Mouse (Mus musculus) heart, embryonic 12.5 days (tissue): Measurements from ENCODE around the gene Eif5a. TPM values are rescaled to one million over a fixed set of nuclear protein-coding genes. Genes with fewer than 3 reads are reported as not detected.

Source experiments
- ATAC-seq: fragments of 200-750 bp; cut with Nextera tagmentation; 2 replicates; pipeline ENCODE4 v1.8.0; 2017; ENCODE audit warnings: moderate TSS enrichment, moderate library complexity; ENCODE audit not compliant: insufficient number of reproducible peaks, low FRiP score
- H3K27ac ChIP-seq: fragments of 300-500 bp; sonication (generic); 2 replicates; pipeline ENCODE4 v1.5.1; 2016; ENCODE audit warnings: mild to moderate bottlenecking, moderate library complexity; ENCODE audit not compliant: poor library complexity, severe bottlenecking
- H3K27me3 ChIP-seq: fragments of 300-500 bp; sonication (generic); replicated peaks from 2 replicates; pipeline ENCODE4 v1.6.1; 2016; ENCODE audit warnings: mild to moderate bottlenecking, moderate library complexity
- H3K36me3 ChIP-seq: fragments of 300-500 bp; sonication (generic); 2 replicates; pipeline ENCODE4 v1.6.1; 2016; ENCODE audit warnings: mild to moderate bottlenecking, moderate library complexity
- H3K4me1 ChIP-seq: fragments of 300-500 bp; sonication (generic); replicated peaks from 2 replicates; pipeline ENCODE4 v1.6.1; 2016; ENCODE audit warnings: mild to moderate bottlenecking
- H3K4me2 ChIP-seq: fragments of 300-500 bp; sonication (generic); 2 replicates; pipeline ENCODE4 v1.6.1; 2016; ENCODE audit warnings: mild to moderate bottlenecking, moderate library complexity
- H3K4me3 ChIP-seq: fragments of 300-500 bp; sonication (generic); 2 replicates; pipeline ENCODE4 v1.5.1; 2016; ENCODE audit warnings: mild to moderate bottlenecking
- H3K9ac ChIP-seq: fragments of 300-500 bp; sonication (generic); 2 replicates; pipeline ENCODE4 v1.6.1; 2016; ENCODE audit warnings: mild to moderate bottlenecking, moderate library complexity
- H3K9me3 ChIP-seq: fragments of 300-500 bp; sonication (generic); replicated peaks from 2 replicates; pipeline ENCODE4 v1.6.1; 2016; ENCODE audit warnings: mild to moderate bottlenecking, moderate library complexity
- WGBS: fragments of 180-500 bp; shearing (Covaris S2); methylation state at CpG from one replicate; pipeline ENCODE4 v1.1.7; 2016; 5-methylcytosine and 5-hydroxymethylcytosine counted together
- polyA plus RNA-seq: library from polyadenylated mRNA; unstranded; fragments of >200 nt; fragmentation: Nextera tagmentation; extraction: Ambion mirVana; gene quantifications from 2 replicates; pipeline ENCODE4 v1.2.1, GENCODE M21; 2016

The Eif5a gene
- polyA plus RNA-seq, 1 experiment from 2014 or later = 1,286 TPM

DNA sequence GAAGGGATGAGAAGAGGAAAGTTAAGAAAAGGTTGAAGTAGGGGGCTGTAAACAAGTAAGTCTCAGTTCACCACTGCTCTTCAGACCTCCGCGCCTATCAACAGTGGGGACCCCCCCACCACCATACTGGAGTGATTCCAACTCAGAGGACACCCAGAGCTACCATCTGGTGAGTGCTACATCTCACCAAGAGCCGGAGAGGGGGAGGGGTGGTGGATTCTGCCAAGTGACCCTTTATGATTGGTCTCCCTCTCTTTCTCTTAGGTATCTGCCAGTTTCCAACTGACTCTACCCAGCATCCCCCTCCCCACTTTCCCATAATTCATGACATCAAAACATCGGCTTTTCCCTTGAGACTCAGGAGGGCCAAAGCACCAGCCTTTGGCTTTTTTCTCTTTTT is 19.2 kb upstream of the Eif5a start:
- Histone ChIP-seq H3K9me3 (no peaks in the 10 kb centered on the region), H3K4me2 (no peak overlapping the region), H3K9ac (no peak overlapping the region), H3K4me1 (peaks cover 23% of the 10 kb centered on the region), H3K27me3 (peaks cover 59% of the 10 kb centered on the region), H3K36me3 (peaks cover 38% of the 10 kb centered on the region), H3K27ac (no peak overlapping the region), H3K4me3 (no peak overlapping the region)
- WGBS = 75% methylated on average over 4 of the region's 4 CpGs
- ATAC-seq = no peak

DNA sequence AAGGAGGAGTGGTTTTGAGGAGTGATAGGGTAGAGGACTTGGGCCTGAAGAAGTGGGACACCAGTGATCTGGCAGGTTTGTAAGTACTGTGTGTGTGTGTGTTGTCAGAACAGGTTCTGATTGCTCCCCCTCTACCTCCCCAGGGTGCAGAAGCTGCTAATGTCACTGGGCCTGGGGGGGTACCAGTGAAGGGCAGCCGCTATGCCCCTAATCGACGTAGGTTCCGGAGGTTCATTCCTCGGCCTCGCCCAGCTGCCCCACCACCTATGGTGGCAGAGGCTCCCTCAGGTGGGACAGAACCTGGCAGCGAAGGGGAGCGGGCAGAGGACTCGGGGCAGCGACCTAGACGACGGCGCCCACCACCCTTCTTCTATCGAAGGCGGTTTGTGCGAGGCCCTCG is 18.0 kb upstream of the Eif5a start:
- Histone ChIP-seq H3K4me1 (peaks cover 22% of the 10 kb centered on the region), H3K4me3 (no peak overlapping the region), H3K36me3 (peaks cover 26% of the 10 kb centered on the region), H3K27ac (no peak overlapping the region), H3K9me3 (no peaks in the 10 kb centered on the region), H3K9ac (no peak overlapping the region), H3K4me2 (no peak overlapping the region), H3K27me3 (peaks cover 60% of the 10 kb centered on the region)
- 88% methylated on average over 17 of the region's 17 CpGs for WGBS
- no peak for ATAC-seq

DNA sequence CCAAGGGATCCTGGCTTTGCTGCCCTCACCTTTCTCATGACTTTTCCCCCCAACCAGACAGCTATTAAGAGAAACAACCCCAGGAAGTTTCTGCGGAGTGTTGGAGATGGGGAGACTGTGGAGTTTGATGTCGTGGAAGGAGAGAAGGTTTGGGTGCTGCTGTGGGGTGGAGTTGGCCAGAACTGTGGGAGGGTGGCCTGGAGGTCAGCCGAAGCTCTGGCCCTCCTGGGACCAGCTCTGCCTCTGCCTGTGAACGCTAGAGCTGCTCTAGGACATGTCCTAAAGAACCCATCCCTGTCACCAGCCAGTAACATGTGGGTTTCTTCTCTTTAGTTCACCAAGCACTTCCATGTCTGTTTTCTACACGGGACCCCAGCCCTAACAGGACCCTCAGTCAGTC is 17.4 kb upstream of the Eif5a start:
- no peak for ATAC-seq
- H3K9ac ChIP-seq = no peak overlapping the region
- H3K4me3 ChIP-seq = no peak overlapping the region
- H3K27ac ChIP-seq = no peak overlapping the region
- H3K36me3 ChIP-seq = peaks cover 21% of the 10 kb centered on the region
- H3K9me3 ChIP-seq = no peaks in the 10 kb centered on the region
- H3K4me1 ChIP-seq = peaks cover 24% of the 10 kb centered on the region
- H3K4me2 ChIP-seq = no peak overlapping the region
- H3K27me3 ChIP-seq = peaks cover 55% of the 10 kb centered on the region
- WGBS = 69% methylated on average over 5 of the region's 5 CpGs

DNA sequence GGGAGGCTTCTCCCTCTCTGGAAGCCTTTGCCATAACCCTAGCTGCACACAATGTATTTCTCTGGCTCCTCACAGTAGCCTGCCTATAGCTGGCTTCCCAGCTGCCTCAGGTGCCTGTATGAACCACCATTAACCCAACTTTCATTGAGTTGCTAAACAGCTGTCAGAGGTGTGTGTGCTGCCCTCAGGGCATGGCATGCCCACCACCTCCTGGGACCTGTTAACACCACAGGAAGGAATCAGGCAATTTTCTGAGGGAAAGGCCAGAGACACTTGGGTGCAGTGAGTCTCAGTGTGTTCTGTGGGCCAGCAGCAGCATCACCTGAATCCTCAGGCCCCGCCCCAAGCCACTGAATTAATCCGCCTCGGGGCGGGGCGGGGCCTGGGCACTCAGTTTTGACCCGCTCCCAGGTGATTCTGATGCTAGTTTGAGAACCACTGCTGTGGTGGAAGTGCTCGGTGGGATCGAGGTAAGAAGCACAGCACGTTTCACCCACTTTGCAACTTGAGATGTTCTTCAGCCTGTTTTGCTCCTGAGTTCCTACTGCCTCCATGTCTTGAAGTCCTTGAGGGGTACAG is 16.7 kb upstream of the Eif5a start:
- WGBS = 26% methylated on average over 9 of the region's 9 CpGs
- no peaks in the 10 kb centered on the region for H3K9me3 ChIP-seq
- H3K4me1 ChIP-seq = peaks cover 28% of the 10 kb centered on the region
- no peak overlapping the region for H3K4me3 ChIP-seq
- peaks cover 53% of the 10 kb centered on the region for H3K27me3 ChIP-seq
- no peak overlapping the region for H3K9ac ChIP-seq
- H3K27ac ChIP-seq = no peak overlapping the region
- no peak for ATAC-seq
- no peak overlapping the region for H3K4me2 ChIP-seq
- H3K36me3 ChIP-seq = peaks cover 15% of the 10 kb centered on the region

DNA sequence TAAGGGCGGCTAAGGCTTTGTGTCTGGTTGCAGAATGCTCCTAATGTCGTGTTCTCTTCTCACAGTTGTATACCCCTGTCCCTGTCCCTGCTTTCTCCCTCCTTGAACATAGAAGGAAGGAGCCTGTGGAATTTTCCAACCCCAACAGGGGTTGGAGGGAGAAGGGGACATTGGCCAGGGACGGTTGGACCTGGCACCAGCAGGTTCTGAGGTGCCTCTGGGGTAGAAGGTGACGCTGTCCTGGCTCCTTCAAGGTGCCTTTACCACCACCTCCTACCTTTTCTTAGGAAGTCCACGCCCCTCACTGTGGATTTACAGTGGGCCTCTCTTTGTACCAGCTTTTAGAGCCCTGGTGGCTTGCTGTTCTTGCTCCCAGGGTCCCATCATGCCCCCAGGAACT is 16.1 kb upstream of the Eif5a start:
- H3K9me3 ChIP-seq = no peaks in the 10 kb centered on the region
- H3K4me3 ChIP-seq = no peak overlapping the region
- H3K36me3 ChIP-seq = peaks cover 9% of the 10 kb centered on the region
- no peak overlapping the region for H3K27ac ChIP-seq
- 68% methylated on average over 5 of the region's 5 CpGs for WGBS
- H3K4me1 ChIP-seq = peaks cover 28% of the 10 kb centered on the region
- no peak for ATAC-seq
- H3K4me2 ChIP-seq = no peak overlapping the region
- H3K27me3 ChIP-seq = peaks cover 50% of the 10 kb centered on the region
- H3K9ac ChIP-seq = 0 out of 2 replicates have a peak overlapping the region, but pooled peaks have one; percentile 4

DNA sequence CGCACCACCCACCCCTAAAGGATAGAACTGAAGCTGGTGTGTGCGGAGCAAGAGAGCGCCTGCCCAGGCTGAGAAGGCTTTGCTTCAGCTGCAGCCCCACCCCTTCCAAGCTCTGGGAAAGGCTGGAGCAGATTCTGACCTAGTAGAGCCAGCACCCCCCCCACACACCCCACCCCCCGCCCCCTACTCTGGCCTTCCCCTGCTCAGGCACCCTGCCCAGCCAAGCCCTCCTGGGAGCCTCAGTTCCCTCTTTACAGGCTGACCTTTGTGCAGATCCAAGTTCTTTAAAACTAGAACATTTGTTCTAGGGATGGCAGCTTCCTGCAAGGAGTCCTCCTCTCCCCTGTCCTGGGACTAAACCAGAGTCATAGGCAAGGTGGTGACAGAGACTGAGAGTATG is 15.6 kb upstream of the Eif5a start:
- Histone ChIP-seq H3K9me3 (no peaks in the 10 kb centered on the region), H3K27ac (0 out of 2 replicates have a peak overlapping the region, but pooled peaks have one; percentile 0), H3K4me1 (peaks cover 28% of the 10 kb centered on the region), H3K36me3 (peaks cover 4% of the 10 kb centered on the region), H3K27me3 (peaks cover 48% of the 10 kb centered on the region), H3K9ac (0 out of 2 replicates have a peak overlapping the region, but pooled peaks have one; percentile 4), H3K4me3 (no peak overlapping the region), H3K4me2 (peak overlapping the region; percentile 98)
- no peak for ATAC-seq
- WGBS = 42% methylated on average over 3 of the region's 4 CpGs

DNA sequence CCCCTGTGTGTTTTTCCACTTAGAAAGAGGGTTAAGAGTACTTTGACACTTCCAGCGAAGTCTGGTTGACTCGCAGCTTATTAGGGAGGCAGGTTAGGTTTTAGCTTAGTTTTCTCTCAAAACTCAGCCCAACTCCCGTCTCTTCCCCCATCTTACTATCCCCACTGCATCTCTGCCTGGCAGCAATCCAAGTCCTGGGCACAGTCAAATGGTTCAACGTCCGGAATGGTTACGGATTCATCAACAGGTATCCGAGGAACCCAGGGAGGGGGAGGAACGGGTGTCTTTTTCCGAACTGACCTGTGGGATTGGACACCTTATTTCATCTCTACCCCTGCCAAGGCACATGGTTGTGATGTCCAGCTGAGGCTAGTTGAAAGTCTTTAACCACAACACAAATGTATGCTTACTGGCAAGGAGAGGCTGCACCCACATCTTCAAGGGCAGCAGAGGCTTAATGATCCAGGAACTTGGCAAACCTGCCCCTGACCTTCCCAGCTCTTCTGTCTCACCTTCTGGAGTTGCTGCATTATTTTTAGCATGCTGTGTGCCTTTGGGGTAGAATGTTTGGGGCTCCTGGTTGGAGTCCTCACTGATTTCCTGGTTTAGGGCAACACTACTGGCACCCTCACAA is 15.1 kb upstream of the Eif5a start:
- Histone ChIP-seq H3K4me3 (peak overlapping the region; percentile 59), H3K4me2 (peak overlapping the region; percentile 98), H3K36me3 (no peaks in the 10 kb centered on the region), H3K9me3 (no peaks in the 10 kb centered on the region), H3K9ac (0 out of 2 replicates have a peak overlapping the region, but pooled peaks have one; percentile 75), H3K4me1 (peaks cover 28% of the 10 kb centered on the region), H3K27me3 (peaks cover 48% of the 10 kb centered on the region), H3K27ac (0 out of 2 replicates have a peak overlapping the region, but pooled peaks have one; percentile 0)
- WGBS = 48% methylated on average over 9 of the region's 9 CpGs
- no peak for ATAC-seq

DNA sequence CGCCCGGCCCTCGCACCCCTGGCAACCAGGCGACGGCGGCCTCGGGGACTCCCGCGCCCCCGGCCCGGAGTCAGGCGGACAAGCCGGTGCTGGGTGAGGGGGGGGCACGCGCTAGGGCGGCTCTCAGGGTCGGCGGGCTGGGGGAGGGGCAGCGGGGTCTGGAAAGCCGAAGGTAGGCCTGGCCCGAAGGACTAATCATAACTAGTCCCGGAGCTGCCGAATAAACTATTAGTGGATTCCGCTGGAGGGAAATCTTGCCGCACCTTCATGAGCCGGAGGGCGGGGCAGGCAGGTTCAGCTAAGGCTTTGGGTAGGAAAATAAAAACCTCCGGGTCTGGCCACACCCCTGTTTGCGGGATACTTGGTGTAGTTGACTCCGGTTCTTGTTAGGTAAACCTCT is 14.4 kb upstream of the Eif5a start:
- Histone ChIP-seq H3K9ac (peak overlapping the region; percentile 75), H3K4me3 (peak overlapping the region; percentile 59), H3K4me1 (peaks cover 28% of the 10 kb centered on the region), H3K4me2 (peak overlapping the region; percentile 98), H3K27ac (no peak overlapping the region), H3K9me3 (no peaks in the 10 kb centered on the region), H3K36me3 (no peaks in the 10 kb centered on the region), H3K27me3 (peaks cover 48% of the 10 kb centered on the region)
- ATAC-seq = 0 out of 2 replicates have a peak, but pooled peaks have one; percentile 4
- WGBS = 2% methylated on average over 30 of the region's 30 CpGs

DNA sequence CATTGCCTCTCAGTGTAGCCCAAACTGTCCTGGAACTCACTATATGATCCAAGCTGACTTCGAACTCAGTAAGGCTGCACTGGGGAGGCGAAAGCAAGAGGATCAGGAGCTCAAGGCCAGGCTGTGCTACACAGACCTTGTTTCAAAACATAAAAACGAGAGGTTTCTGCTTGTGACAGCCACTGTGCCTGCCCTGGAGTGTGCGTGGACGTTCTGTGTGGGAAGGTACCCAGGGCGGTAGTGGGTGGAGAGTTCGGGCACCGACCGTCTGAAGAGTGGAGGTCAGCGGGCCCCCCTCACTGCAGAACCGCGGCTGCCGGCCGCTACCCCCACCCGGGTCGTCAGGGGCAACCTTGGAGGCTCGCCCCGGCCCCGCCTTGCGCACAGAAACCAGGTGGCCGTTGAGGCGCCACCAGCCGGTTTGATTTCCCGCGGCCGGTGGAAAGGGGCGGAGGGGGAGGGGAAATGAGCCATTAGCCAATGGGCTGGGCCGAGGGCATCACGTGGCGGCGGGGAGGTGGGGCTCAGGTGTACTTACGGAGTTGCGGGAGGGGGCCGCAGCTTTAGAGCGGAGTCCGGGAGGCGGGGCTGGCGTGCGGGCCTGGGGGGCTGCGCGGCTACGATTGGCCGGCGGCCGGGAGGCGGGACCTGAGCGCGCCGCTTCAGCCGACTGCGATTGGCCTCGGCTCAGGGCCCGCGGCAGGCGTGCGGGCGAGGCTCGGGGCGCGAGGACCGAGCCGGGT is 13.6 kb upstream of the Eif5a start, which contains the start of gene Ybx2:
Gene Ybx2, plus strand, starts transcription at position 660 of the 743 bp plus-strand sequence.
- H3K4me2 ChIP-seq = peak within 1 kb of the TSS; percentile 98
- peaks cover 44% of the 10 kb centered on the region for H3K27me3 ChIP-seq
- H3K9me3 ChIP-seq = no peaks in the 10 kb centered on the region
- peak; percentile 94 for ATAC-seq
- 2% methylated on average over 60 of the region's 62 CpGs for WGBS
- peak within 1 kb of the TSS; percentile 75 for H3K9ac ChIP-seq
- H3K4me3 ChIP-seq = peak within 1 kb of the TSS; percentile 59
- no peak within 1 kb of the TSS for H3K27ac ChIP-seq
- H3K4me1 ChIP-seq = peaks cover 28% of the 10 kb centered on the region
- H3K36me3 ChIP-seq = no peaks in the 10 kb centered on the region

DNA sequence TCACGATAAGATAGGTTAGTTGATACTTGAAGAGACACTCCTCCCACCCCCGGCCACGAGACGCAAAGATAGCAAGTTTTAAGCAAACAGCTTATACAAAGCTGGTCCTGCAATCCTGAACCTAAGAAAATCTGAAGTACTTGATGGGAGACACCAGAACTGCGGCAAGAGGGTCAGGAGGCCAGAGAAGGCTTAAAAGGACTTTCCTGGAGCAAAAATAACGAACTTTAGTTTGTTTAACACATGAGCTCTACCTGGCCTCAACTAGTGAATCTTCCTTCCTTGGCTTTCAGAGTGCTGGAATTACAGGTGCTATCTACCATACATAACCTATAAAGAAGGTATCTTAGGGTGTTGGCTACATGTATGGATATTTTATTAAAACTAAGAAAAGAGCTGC is 12.9 kb upstream of the Eif5a start:
- peaks cover 37% of the 10 kb centered on the region for H3K27me3 ChIP-seq
- no peak overlapping the region for H3K27ac ChIP-seq
- peaks cover 28% of the 10 kb centered on the region for H3K4me1 ChIP-seq
- 14% methylated on average over 6 of the region's 6 CpGs for WGBS
- peak overlapping the region; percentile 59 for H3K4me2 ChIP-seq
- no peaks in the 10 kb centered on the region for H3K36me3 ChIP-seq
- no peaks in the 10 kb centered on the region for H3K9me3 ChIP-seq
- H3K9ac ChIP-seq = no peak overlapping the region
- ATAC-seq = no peak
- H3K4me3 ChIP-seq = no peak overlapping the region

DNA sequence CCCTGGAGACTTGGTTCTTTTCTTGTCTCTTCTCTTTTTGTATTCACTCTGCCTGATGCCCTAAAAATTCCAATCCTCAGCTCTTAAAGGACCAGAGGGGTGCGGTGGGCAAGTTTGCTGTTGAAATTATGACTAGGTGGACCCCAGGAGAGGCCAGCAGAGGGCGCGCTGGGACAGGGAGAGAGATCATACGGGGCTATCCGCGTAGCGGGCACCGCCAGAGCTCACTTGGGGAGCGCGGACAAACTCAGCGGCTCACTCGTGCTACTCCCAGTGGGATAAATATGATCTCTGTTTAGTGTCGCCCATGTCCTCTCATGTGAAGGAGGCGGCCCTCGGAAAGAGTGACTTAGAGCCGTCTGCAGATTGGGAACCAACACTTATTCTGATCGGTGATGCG is 12.4 kb upstream of the Eif5a start:
- peak; percentile 31; the same call in 1 of the 2 replicates for ATAC-seq
- Histone ChIP-seq H3K4me2 (peak overlapping the region; percentile 59), H3K9me3 (no peaks in the 10 kb centered on the region), H3K36me3 (no peaks in the 10 kb centered on the region), H3K27ac (no peak overlapping the region), H3K9ac (0 out of 2 replicates have a peak overlapping the region, but pooled peaks have one; percentile 13), H3K27me3 (peaks cover 32% of the 10 kb centered on the region), H3K4me1 (peaks cover 28% of the 10 kb centered on the region), H3K4me3 (no peak overlapping the region)
- WGBS = under 1% methylated on average over 18 of the region's 18 CpGs
